ENCODE assay signal across 8 mouse cellular contexts in the genomic region with DNA sequence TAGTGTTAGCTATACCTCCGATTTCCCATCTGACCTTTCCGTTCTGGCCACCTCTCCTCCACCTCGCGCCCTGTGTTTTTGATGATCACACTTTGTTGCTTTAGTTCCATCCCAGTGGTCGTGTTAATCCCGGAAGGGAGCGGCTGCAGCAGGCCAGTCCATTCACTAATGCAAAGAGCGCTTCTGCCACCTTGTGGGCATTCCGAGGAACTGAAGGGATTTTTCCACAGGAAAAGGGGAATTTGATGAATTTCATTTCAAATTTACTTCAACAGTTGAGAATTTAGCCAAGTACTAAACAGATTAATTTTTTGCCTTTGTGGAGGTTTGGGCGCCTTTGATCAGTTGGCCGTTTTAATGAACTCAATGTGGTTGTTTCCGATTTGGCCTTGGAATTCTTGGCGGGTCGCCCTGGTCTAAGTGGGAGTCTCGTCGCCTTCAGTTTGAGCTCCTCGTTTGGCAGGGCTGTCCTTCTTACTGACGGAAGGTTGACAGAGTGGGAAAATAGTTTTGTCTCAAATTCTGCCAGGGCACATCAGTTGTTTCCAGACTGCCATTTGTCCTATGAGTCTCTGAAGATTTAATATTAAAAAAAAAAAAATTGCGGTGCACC.
DNase-seq lines count a peak whose midpoint lies in the region; ATAC-seq and TF ChIP-seq lines count a peak whose summit lies in the region.

No protein-coding gene starts in this region.

- peak overlapping the region; percentile 68 for H3K4me2 ChIP-seq in CH12.LX (ENCODE audit: insufficient read depth, low read depth, poor library complexity, severe bottlenecking)
- peak overlapping the region; percentile 61 for H3K4me2 ChIP-seq in heart, embryonic 15.5 days
- H3K4me2 ChIP-seq in liver, embryonic 12.5 days = peak overlapping the region; percentile 49
- peak overlapping the region; percentile 48 for H3K4me2 ChIP-seq in neural tube, embryonic 13.5 days

- H3K79me2 ChIP-seq in CH12.LX (replicated peaks; ENCODE audit: control insufficient read depth, extremely low read depth, insufficient read depth, poor library complexity, severe bottlenecking) = no peaks in the 10 kb centered on the region

- peak; percentile 94 for TF ChIP-seq RAD21 in CH12.LX (IDR thresholded peaks at IDR 0.05; ENCODE audit: low read depth, low read length)

- H3K36me3 ChIP-seq in CH12.LX (replicated peaks in 1 of 2; ENCODE audit: control insufficient read depth in 1 of 2, insufficient read depth in 1 of 2, low read length in 1 of 2) = no peaks in the 10 kb centered on the region
- H3K36me3 ChIP-seq in forebrain, embryonic 10.5 days (replicated peaks) = no peaks in the 10 kb centered on the region
- no peaks in the 10 kb centered on the region for H3K36me3 ChIP-seq in heart, embryonic 15.5 days
- H3K36me3 ChIP-seq in liver, embryonic 12.5 days = no peaks in the 10 kb centered on the region
- H3K36me3 ChIP-seq in neural tube, embryonic 13.5 days = no peaks in the 10 kb centered on the region

- 0 out of 2 replicates have a peak overlapping the region, but pooled peaks have one; percentile 13 for H3K9ac ChIP-seq in CH12.LX (ENCODE audit: insufficient read depth, low read depth)
- 0 out of 2 replicates have a peak overlapping the region, but pooled peaks have one; percentile 5 for H3K9ac ChIP-seq in heart, embryonic 15.5 days
- H3K9ac ChIP-seq in liver, embryonic 12.5 days = no peak overlapping the region
- no peak overlapping the region for H3K9ac ChIP-seq in neural tube, embryonic 13.5 days

- H3K27me3 ChIP-seq in CH12.LX (replicated peaks) = no peaks in the 10 kb centered on the region
- 0 out of 2 replicates have a peak, but pooled peaks cover 3% of the 10 kb centered on the region for H3K27me3 ChIP-seq in forebrain, embryonic 10.5 days (ENCODE audit: poor library complexity, severe bottlenecking)
- H3K27me3 ChIP-seq in heart, embryonic 15.5 days = no peaks in the 10 kb centered on the region
- no peaks in the 10 kb centered on the region for H3K27me3 ChIP-seq in liver, embryonic 12.5 days (replicated peaks)
- H3K27me3 ChIP-seq in neural tube, embryonic 13.5 days = no peaks in the 10 kb centered on the region

- H3K4me3 ChIP-seq in CH12.LX (replicated peaks in 1 of 3; ENCODE audit: low read depth in 2 of 3, low read length in 2 of 3, poor library complexity in 1 of 3) = peak overlapping the region in 2 of 3 experiments; percentile 10 to 47
- peak overlapping the region; percentile 30 for H3K4me3 ChIP-seq in forebrain, embryonic 10.5 days
- peak overlapping the region; percentile 41 for H3K4me3 ChIP-seq in heart, embryonic 15.5 days
- no peak overlapping the region for H3K4me3 ChIP-seq in liver, embryonic 12.5 days
- H3K4me3 ChIP-seq in neural tube, embryonic 13.5 days = peak overlapping the region; percentile 12

- dilution Hi-C loops in CH12.LX (cut with MboI; ENCODE audit: extremely low pct_ligation_motif_present, extremely low pct_unique_long_range_greater_than_20kb, low sequenced_read_pairs) = no loop called here

- H3K4me1 ChIP-seq in CH12.LX (ENCODE audit: control insufficient read depth in 1 of 2, insufficient read depth in 2 of 2) = peaks cover 4 to 11% of the 10 kb centered on the region in 2 experiments; a peak in 3 of 4 replicates
- H3K4me1 ChIP-seq in forebrain, embryonic 10.5 days = peaks cover 16% of the 10 kb centered on the region
- peaks cover 8% of the 10 kb centered on the region; the same call in 1 of the 2 replicates for H3K4me1 ChIP-seq in heart, embryonic 15.5 days (replicated peaks)
- no peaks in the 10 kb centered on the region for H3K4me1 ChIP-seq in liver, embryonic 12.5 days
- H3K4me1 ChIP-seq in neural tube, embryonic 13.5 days (replicated peaks) = no peaks in the 10 kb centered on the region; the same call in none of the 2 replicates

- no peak overlapping the region for H3K27ac ChIP-seq in CH12.LX (ENCODE audit: insufficient read depth, low read depth)
- peak overlapping the region; percentile 51; the same call in 1 of the 2 replicates for H3K27ac ChIP-seq in forebrain, embryonic 10.5 days
- H3K27ac ChIP-seq in heart, embryonic 15.5 days = no peak overlapping the region
- H3K27ac ChIP-seq in liver, embryonic 12.5 days = no peak overlapping the region
- H3K27ac ChIP-seq in neural tube, embryonic 13.5 days (replicated peaks) = no peak overlapping the region

- ATAC-seq in heart, embryonic 15.5 days (replicated peaks; ENCODE audit: insufficient number of reproducible peaks, insufficient read depth, low FRiP score, low read depth) = no peak
- ATAC-seq in liver, embryonic 12.5 days = no peak
- ATAC-seq in neural tube, embryonic 13.5 days (ENCODE audit: low read depth) = peak; percentile 93
- ATAC-seq in erythroblast, adult 5-6 weeks (replicated peaks; ENCODE audit: low FRiP score, poor library complexity, severe bottlenecking) = no peak

- 24% methylated on average over 19 of the region's 19 CpGs for WGBS in forebrain, embryonic 10.5 days
- 8% methylated on average over 19 of the region's 19 CpGs for WGBS in heart, embryonic 15.5 days
- 23% methylated on average over 19 of the region's 19 CpGs for WGBS in liver, embryonic 12.5 days (ENCODE audit: insufficient replicate concordance)
- WGBS in neural tube, embryonic 13.5 days = 19% methylated on average over 19 of the region's 19 CpGs

- no peak for TF ChIP-seq EP300 in CH12.LX (IDR thresholded peaks at IDR 0.05; ENCODE audit: low read length)

- in situ Hi-C loops in CH12.LX (cut with MboI; ENCODE audit: low pct_ligation_motif_present, low pct_unique_long_range_greater_than_20kb, low sequenced_read_pairs) = loop anchor here (10.0 kb wide), 1 partner anchor 358 kb away; no protein-coding TSS in a partner anchor

- peak; percentile 29; the same call in 1 of the 2 replicates for TF ChIP-seq POLR2A in CH12.LX (IDR thresholded peaks at IDR 0.05; ENCODE audit: low read depth, low read length)

- peak; percentile 90 to 91 for TF ChIP-seq CTCF in CH12.LX (conservative IDR thresholded peaks at IDR 0.05 in 1 of 2, IDR thresholded peaks at IDR 0.05 in 1 of 2; ENCODE audit: low read depth in 2 of 2, low read length in 2 of 2)

- peak; percentile 70 for DNase-seq in CH12.LX (ENCODE audit: extremely low read depth)
- DNase-seq in brain, adult 2 months (ENCODE audit: low read depth, low spot score) = peak; percentile 80
- peak; percentile 67 for DNase-seq in forebrain, embryonic 10.5 days (ENCODE audit: extremely low spot score, low spot score)
- DNase-seq in kidney, postnatal 14 days = peak; percentile 78

- H3K9me3 ChIP-seq in CH12.LX (replicated peaks; ENCODE audit: low read length) = no peaks in the 10 kb centered on the region
- peaks cover under 1% of the 10 kb centered on the region; the same call in 1 of the 2 replicates for H3K9me3 ChIP-seq in forebrain, embryonic 10.5 days
- no peaks in the 10 kb centered on the region for H3K9me3 ChIP-seq in heart, embryonic 15.5 days (replicated peaks)
- no peaks in the 10 kb centered on the region for H3K9me3 ChIP-seq in liver, embryonic 12.5 days (replicated peaks)
- H3K9me3 ChIP-seq in neural tube, embryonic 13.5 days = no peaks in the 10 kb centered on the region

TF ChIP-seq in CH12.LX, 34 proteins besides CTCF, POLR2A, EP300 and RAD21:
- TF ChIP-seq MAFK (IDR thresholded peaks at IDR 0.05; ENCODE audit: insufficient replicate concordance, low read length) (no peak), TCF12 (IDR thresholded peaks at IDR 0.05; ENCODE audit: low read depth, low read length) (no peak), SIN3A (IDR thresholded peaks at IDR 0.05; ENCODE audit: low read length) (no peak), ETS1 (conservative IDR thresholded peaks at IDR 0.05; ENCODE audit: low read depth, low read length) (no peak), NELFE (IDR thresholded peaks at IDR 0.05; ENCODE audit: low read depth, low read length) (no peak), MAZ (IDR thresholded peaks at IDR 0.05; ENCODE audit: low read depth, low read length) (no peak), KAT2A (IDR thresholded peaks at IDR 0.05; ENCODE audit: insufficient replicate concordance, low read length) (no peak), ZC3H11A (IDR thresholded peaks at IDR 0.05; ENCODE audit: low read depth, low read length) (no peak), IRF4 (IDR thresholded peaks at IDR 0.05; ENCODE audit: low read depth, low read length) (no peak), POLR2AphosphoS2 (IDR thresholded peaks at IDR 0.05; ENCODE audit: low read depth, low read length) (no peak), ELF1 (IDR thresholded peaks at IDR 0.05; ENCODE audit: low read depth, low read length) (peak; percentile 90), TBP (conservative IDR thresholded peaks at IDR 0.05; ENCODE audit: low read depth, low read length) (no peak), ZNF384 (IDR thresholded peaks at IDR 0.05; ENCODE audit: low read depth, low read length) (no peak), ZKSCAN1 (IDR thresholded peaks at IDR 0.05; ENCODE audit: borderline replicate concordance, low read depth, low read length) (no peak), JUN (IDR thresholded peaks at IDR 0.05; ENCODE audit: insufficient read depth, low read depth, low read length) (no peak), CHD2 (IDR thresholded peaks at IDR 0.05; ENCODE audit: low read length) (no peak), CHD1 (IDR thresholded peaks at IDR 0.05; ENCODE audit: low read depth, low read length) (no peak), UBTF (IDR thresholded peaks at IDR 0.05; ENCODE audit: low read depth, low read length) (no peak), SMC3 (IDR thresholded peaks at IDR 0.05; ENCODE audit: low read depth, low read length) (peak; percentile 68), MEF2A (IDR thresholded peaks at IDR 0.05; ENCODE audit: borderline replicate concordance, low read depth, low read length) (no peak), USF1 (IDR thresholded peaks at IDR 0.05; ENCODE audit: low read depth, low read length) (no peak), MYC (IDR thresholded peaks at IDR 0.05; ENCODE audit: low read depth, low read length) (0 out of 2 replicates have a peak, but pooled peaks have one; percentile 6), JUND (conservative IDR thresholded peaks at IDR 0.05; ENCODE audit: low read depth, low read length) (no peak), NRF1 (IDR thresholded peaks at IDR 0.05; ENCODE audit: low read depth, low read length) (no peak)

Comparison
In these comparisons a context has a peak if more than half of its experiments do, and no peak if none do; other contexts are left out.
1. H3K9ac ChIP-seq: peak in CH12.LX (single experiment) and heart, embryonic 15.5 days (single experiment); none in liver, embryonic 12.5 days (single experiment) and neural tube, embryonic 13.5 days (single experiment).
2. Peak in every context shown above with its lines, with median percentiles within 50 percentile points of each other: DNase-seq and H3K4me2 ChIP-seq.